Mouse (Mus musculus): Measurements from ENCODE around the gene Tjp1. TPM values are rescaled to one million over a fixed set of nuclear protein-coding genes. Genes with fewer than 3 reads are reported as not detected.
A peak's percentile ranks its signal among the peaks of the same experiment; 100 is the strongest.

The Tjp1 gene
- polyA plus RNA-seq, 1 experiment from 2014 or later: 18.6 TPM

- WGBS: 63% methylated on average over 12 of the region's 12 CpGs
- no peaks in the 10 kb centered on the region for H3K9me3 ChIP-seq (replicated peaks; ENCODE audit: control insufficient read depth, low read length)
- ATAC-seq (replicated peaks; ENCODE audit: insufficient number of reproducible peaks, low FRiP score, low TSS enrichment, low read depth): no peak
- no peak for DNase-seq (ENCODE audit: low spot score)
- no peaks in the 10 kb centered on the region for H3K4me1 ChIP-seq (ENCODE audit: control insufficient read depth, insufficient read depth, low read length)
- no peak overlapping the region for H3K4me3 ChIP-seq (ENCODE audit: low read depth, low read length)
- no peak overlapping the region for H3K4me2 ChIP-seq (ENCODE audit: low read depth, low read length)
- no peak overlapping the region for H3K9ac ChIP-seq (replicated peaks; ENCODE audit: low read length)
- no peaks in the 10 kb centered on the region for H3K36me3 ChIP-seq (replicated peaks; ENCODE audit: control insufficient read depth, insufficient read depth, low read depth, low read length)
- H3K27me3 ChIP-seq (ENCODE audit: control insufficient read depth, insufficient read depth, low read length): peaks cover 14% of the 10 kb centered on the region
- no peak overlapping the region for H3K27ac ChIP-seq (replicated peaks; ENCODE audit: low read depth, low read length)
Observed at GRCm38 (mm10) chr7:65522490-65522889, 5.1 kb downstream of the Tjp1 start.

GRCm38 (mm10) chr7:65520622-65521021 is 7.0 kb downstream of the Tjp1 start:
- H3K9ac ChIP-seq (replicated peaks; ENCODE audit: low read length): no peak overlapping the region
- ATAC-seq (replicated peaks; ENCODE audit: insufficient number of reproducible peaks, low FRiP score, low TSS enrichment, low read depth) (no peak), DNase-seq (ENCODE audit: low spot score) (no peak)
- no peaks in the 10 kb centered on the region for H3K36me3 ChIP-seq (replicated peaks; ENCODE audit: control insufficient read depth, insufficient read depth, low read depth, low read length)
- WGBS: 89% methylated on average over 8 of the region's 8 CpGs
- no peak overlapping the region for H3K27ac ChIP-seq (replicated peaks; ENCODE audit: low read depth, low read length)
- H3K27me3 ChIP-seq (ENCODE audit: control insufficient read depth, insufficient read depth, low read length): no peaks in the 10 kb centered on the region; the same call in 1 of the 2 replicates
- H3K4me1 ChIP-seq (ENCODE audit: control insufficient read depth, insufficient read depth, low read length): no peaks in the 10 kb centered on the region
- no peak overlapping the region for H3K4me2 ChIP-seq (ENCODE audit: low read depth, low read length)
- H3K9me3 ChIP-seq (replicated peaks; ENCODE audit: control insufficient read depth, low read length): no peaks in the 10 kb centered on the region
- no peak overlapping the region for H3K4me3 ChIP-seq (ENCODE audit: low read depth, low read length)

- no peak; the same call in 1 of the 2 replicates for ATAC-seq (replicated peaks; ENCODE audit: insufficient number of reproducible peaks, low FRiP score, low TSS enrichment, low read depth)
- 44% methylated on average over 12 of the region's 12 CpGs for WGBS
Observed at GRCm38 (mm10) chr7:65519788-65520563, 7.6 kb downstream of the Tjp1 start.

GRCm38 (mm10) chr7:65516903-65517302 is 10.7 kb downstream of the Tjp1 start:
- Histone ChIP-seq H3K27ac (replicated peaks; ENCODE audit: low read depth, low read length) (no peak overlapping the region), H3K4me2 (ENCODE audit: low read depth, low read length) (no peak overlapping the region), H3K4me1 (ENCODE audit: control insufficient read depth, insufficient read depth, low read length) (no peaks in the 10 kb centered on the region), H3K9ac (replicated peaks; ENCODE audit: low read length) (no peak overlapping the region), H3K27me3 (ENCODE audit: control insufficient read depth, insufficient read depth, low read length) (no peaks in the 10 kb centered on the region), H3K36me3 (replicated peaks; ENCODE audit: control insufficient read depth, insufficient read depth, low read depth, low read length) (no peaks in the 10 kb centered on the region), H3K4me3 (ENCODE audit: low read depth, low read length) (no peak overlapping the region), H3K9me3 (replicated peaks; ENCODE audit: control insufficient read depth, low read length) (no peaks in the 10 kb centered on the region)
- ATAC-seq (replicated peaks; ENCODE audit: insufficient number of reproducible peaks, low FRiP score, low TSS enrichment, low read depth) (no peak), DNase-seq (ENCODE audit: low spot score) (no peak)
- WGBS: 31% methylated on average over 8 of the region's 8 CpGs

More at GRCm38 (mm10) chr7:65519788-65520563, 7.6 kb downstream of the Tjp1 start:
- DNase-seq (ENCODE audit: low spot score): peak; percentile 87
- Histone ChIP-seq H3K4me3 (ENCODE audit: low read depth, low read length) (no peak overlapping the region), H3K4me2 (ENCODE audit: low read depth, low read length) (no peak overlapping the region), H3K4me1 (ENCODE audit: control insufficient read depth, insufficient read depth, low read length) (no peaks in the 10 kb centered on the region), H3K9me3 (replicated peaks; ENCODE audit: control insufficient read depth, low read length) (no peaks in the 10 kb centered on the region), H3K9ac (replicated peaks; ENCODE audit: low read length) (no peak overlapping the region), H3K27me3 (ENCODE audit: control insufficient read depth, insufficient read depth, low read length) (no peaks in the 10 kb centered on the region), H3K36me3 (replicated peaks; ENCODE audit: control insufficient read depth, insufficient read depth, low read depth, low read length) (no peaks in the 10 kb centered on the region), H3K27ac (replicated peaks; ENCODE audit: low read depth, low read length) (no peak overlapping the region)

- H3K27ac ChIP-seq (replicated peaks; ENCODE audit: low read depth, low read length): no peak overlapping the region
- H3K4me3 ChIP-seq (ENCODE audit: low read depth, low read length): no peak overlapping the region
- H3K4me2 ChIP-seq (ENCODE audit: low read depth, low read length): no peak overlapping the region
- DNase-seq (ENCODE audit: low spot score): no peak
- no peaks in the 10 kb centered on the region for H3K4me1 ChIP-seq (ENCODE audit: control insufficient read depth, insufficient read depth, low read length)
- WGBS: 56% methylated on average over 10 of the region's 10 CpGs
- no peak for ATAC-seq (replicated peaks; ENCODE audit: insufficient number of reproducible peaks, low FRiP score, low TSS enrichment, low read depth)
- H3K9me3 ChIP-seq (replicated peaks; ENCODE audit: control insufficient read depth, low read length): no peaks in the 10 kb centered on the region
- no peak overlapping the region for H3K9ac ChIP-seq (replicated peaks; ENCODE audit: low read length)
- no peaks in the 10 kb centered on the region for H3K36me3 ChIP-seq (replicated peaks; ENCODE audit: control insufficient read depth, insufficient read depth, low read depth, low read length)
- H3K27me3 ChIP-seq (ENCODE audit: control insufficient read depth, insufficient read depth, low read length): no peaks in the 10 kb centered on the region
Observed at GRCm38 (mm10) chr7:65513451-65514179, 14.0 kb downstream of the Tjp1 start.

- no peaks in the 10 kb centered on the region for H3K27me3 ChIP-seq (ENCODE audit: control insufficient read depth, insufficient read depth, low read length)
- H3K4me1 ChIP-seq (ENCODE audit: control insufficient read depth, insufficient read depth, low read length): no peaks in the 10 kb centered on the region
- H3K9ac ChIP-seq (replicated peaks; ENCODE audit: low read length): no peak overlapping the region
- H3K4me3 ChIP-seq (ENCODE audit: low read depth, low read length): no peak overlapping the region
- no peak overlapping the region for H3K4me2 ChIP-seq (ENCODE audit: low read depth, low read length)
- no peaks in the 10 kb centered on the region for H3K9me3 ChIP-seq (replicated peaks; ENCODE audit: control insufficient read depth, low read length)
- DNase-seq (ENCODE audit: low spot score) (no peak), ATAC-seq (replicated peaks; ENCODE audit: insufficient number of reproducible peaks, low FRiP score, low TSS enrichment, low read depth) (no peak)
- H3K27ac ChIP-seq (replicated peaks; ENCODE audit: low read depth, low read length): no peak overlapping the region
- WGBS: 51% methylated on average over 3 of the region's 3 CpGs
- H3K36me3 ChIP-seq (replicated peaks; ENCODE audit: control insufficient read depth, insufficient read depth, low read depth, low read length): no peaks in the 10 kb centered on the region
Observed at GRCm38 (mm10) chr7:65509357-65509756, 18.2 kb downstream of the Tjp1 start.

- DNase-seq (ENCODE audit: low spot score): no peak
- H3K9me3 ChIP-seq (replicated peaks; ENCODE audit: control insufficient read depth, low read length): no peaks in the 10 kb centered on the region
- no peak overlapping the region for H3K27ac ChIP-seq (replicated peaks; ENCODE audit: low read depth, low read length)
- H3K4me3 ChIP-seq (ENCODE audit: low read depth, low read length): no peak overlapping the region
- 88% methylated on average over 5 of the region's 5 CpGs for WGBS
- H3K9ac ChIP-seq (replicated peaks; ENCODE audit: low read length): no peak overlapping the region
- no peaks in the 10 kb centered on the region for H3K36me3 ChIP-seq (replicated peaks; ENCODE audit: control insufficient read depth, insufficient read depth, low read depth, low read length)
- no peak overlapping the region for H3K4me2 ChIP-seq (ENCODE audit: low read depth, low read length)
- no peaks in the 10 kb centered on the region for H3K4me1 ChIP-seq (ENCODE audit: control insufficient read depth, insufficient read depth, low read length)
- ATAC-seq (replicated peaks; ENCODE audit: insufficient number of reproducible peaks, low FRiP score, low TSS enrichment, low read depth): no peak
- no peaks in the 10 kb centered on the region for H3K27me3 ChIP-seq (ENCODE audit: control insufficient read depth, insufficient read depth, low read length)
Observed at GRCm38 (mm10) chr7:65507341-65507740, 20.2 kb downstream of the Tjp1 start.

All from embryonic facial prominence, embryonic 11.5 days (tissue).